Mouse (Mus musculus): ENCODE measurements around the gene 4430402I18Rik. TPM values are rescaled to one million over a fixed set of nuclear protein-coding genes. Genes with fewer than 3 reads are reported as not detected.

4430402I18Rik gene
- total RNA-seq, 2 experiments from 2014 or later = 3.2 to 8.6 TPM

Other genes with a start within 250 kb of the 4430402I18Rik start
- 1 to 10 TPM in 1 of 2 experiments, under 1 TPM in 1; 0.79 to 1.5 TPM for gene Slc1a1, start 132.8 kb downstream of the 4430402I18Rik start, total RNA-seq (2021)
- 10 to 100 TPM; 25.4 to 43.7 TPM for gene Plpp6, start 3.8 kb downstream of the 4430402I18Rik start, total RNA-seq (2021)
- 10 to 100 TPM; 43.4 to 52.5 TPM for gene Cdc37l1, start 22.6 kb upstream of the 4430402I18Rik start, total RNA-seq (2021)
- 100 to 1,000 TPM; 146 to 253 TPM for gene Ak3, start 80.2 kb upstream of the 4430402I18Rik start, total RNA-seq (2021)
- gene Rcl1, start 133.6 kb upstream of the 4430402I18Rik start, total RNA-seq (2021) = 10 to 100 TPM; 25.8 to 30.1 TPM